Mouse (Mus musculus) embryonic facial prominence, embryonic 13.5 days (tissue): ENCODE data around the gene Tmcc3. TPM values are rescaled to one million over a fixed set of nuclear protein-coding genes. Genes with fewer than 3 reads are reported as not detected.
A peak's percentile ranks its signal among the peaks of the same experiment; 100 is the strongest.

ENCODE experiments used
- ATAC-seq: fragments of 200-750 bp; cut with Nextera tagmentation; 2 replicates; pipeline ENCODE4 v1.8.0; 2017; ENCODE audit warnings: low read depth; ENCODE audit not compliant: insufficient number of reproducible peaks, insufficient read depth, low FRiP score, low TSS enrichment
- H3K27ac ChIP-seq: fragments of 300-500 bp; sonication (generic); 2 replicates; pipeline ENCODE4 v1.5.1; 2015; ENCODE audit warnings: moderate library complexity, mild to moderate bottlenecking, inconsistent platforms
- H3K27me3 ChIP-seq: fragments of 300-500 bp; sonication (generic); 2 replicates; pipeline ENCODE4 v1.6.1; 2015; ENCODE audit warnings: mild to moderate bottlenecking, inconsistent platforms
- H3K36me3 ChIP-seq: fragments of 300-500 bp; sonication (generic); 2 replicates; pipeline ENCODE4 v1.6.1; 2015; ENCODE audit warnings: mild to moderate bottlenecking, inconsistent platforms
- H3K4me1 ChIP-seq: fragments of 300-500 bp; sonication (generic); 2 replicates; pipeline ENCODE4 v1.6.1; 2015; ENCODE audit warnings: inconsistent platforms
- H3K4me2 ChIP-seq: fragments of 300-500 bp; sonication (generic); 2 replicates; pipeline ENCODE4 v1.6.1; 2015; ENCODE audit warnings: moderate library complexity, mild to moderate bottlenecking, inconsistent platforms
- H3K4me3 ChIP-seq: fragments of 300-500 bp; sonication (generic); 2 replicates; pipeline ENCODE4 v1.5.1; 2015; ENCODE audit warnings: mild to moderate bottlenecking, inconsistent platforms
- H3K9ac ChIP-seq: fragments of 300-500 bp; sonication (generic); 2 replicates; pipeline ENCODE4 v1.6.1; 2015; ENCODE audit warnings: mild to moderate bottlenecking, inconsistent platforms
- H3K9me3 ChIP-seq: fragments of 300-500 bp; sonication (generic); 2 replicates; pipeline ENCODE4 v1.6.1; 2016; ENCODE audit warnings: inconsistent platforms
- WGBS: fragments of 180-500 bp; shearing (Covaris S2); methylation state at CpG from one replicate; pipeline ENCODE4 v1.1.7; 2015; ENCODE audit warnings: mixed read lengths; 5-methylcytosine and 5-hydroxymethylcytosine counted together
- polyA plus RNA-seq: library from polyadenylated mRNA; unstranded; fragments of >200 nt; fragmentation: Nextera tagmentation; extraction: Ambion mirVana; gene quantifications from 2 replicates; pipeline ENCODE4 v1.2.1, GENCODE M21; 2015

Tmcc3 gene
- polyA plus RNA-seq, 1 experiment from 2014 or later, result 5.9 TPM

DNA sequence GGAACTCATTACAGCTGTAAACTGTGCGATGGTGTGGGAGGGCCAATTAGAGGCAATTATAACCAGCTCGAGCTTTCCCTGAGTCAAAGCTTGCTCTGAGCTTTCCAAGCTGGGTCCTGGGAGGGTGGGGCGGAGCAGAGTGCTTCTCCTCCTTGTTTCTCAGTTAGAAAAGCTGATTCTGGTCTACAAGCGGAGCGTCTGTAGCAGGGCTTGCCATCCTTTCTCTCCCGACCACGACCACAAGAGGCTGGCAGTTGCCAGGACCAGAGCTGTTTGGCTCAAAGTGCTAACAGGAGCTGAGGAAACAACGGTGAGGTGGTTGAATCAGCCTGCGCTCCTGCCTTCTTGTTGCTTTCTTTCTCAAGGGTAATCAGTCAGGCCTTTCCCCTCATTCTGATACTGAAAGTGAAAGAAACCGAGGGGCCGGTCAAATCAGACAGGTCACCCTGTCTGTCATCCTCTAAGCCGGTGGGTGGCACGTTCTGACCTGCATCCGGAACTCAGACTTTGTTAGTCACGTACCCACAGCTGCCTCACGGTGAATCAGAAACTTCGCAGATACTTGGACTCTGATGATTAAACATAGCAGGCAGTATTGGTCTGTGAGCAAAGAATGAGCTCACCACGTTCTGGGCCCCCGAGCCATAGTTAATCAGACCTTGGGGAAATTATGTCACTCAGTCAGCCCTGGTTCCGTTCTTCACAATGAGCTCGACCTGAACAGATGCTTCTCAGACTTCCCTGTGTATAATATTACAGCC is 233.7 kb downstream of the Tmcc3 start:
- H3K4me3 ChIP-seq, result peak overlapping the region; percentile 30
- 17% methylated on average over 21 of the region's 21 CpGs for WGBS
- no peaks in the 10 kb centered on the region for H3K27me3 ChIP-seq
- no peaks in the 10 kb centered on the region for H3K36me3 ChIP-seq
- peak overlapping the region; percentile 71 for H3K27ac ChIP-seq
- peaks cover 6% of the 10 kb centered on the region; the same call in 1 of the 2 replicates for H3K9me3 ChIP-seq
- ATAC-seq, result 0 out of 2 replicates have a peak, but pooled peaks have one; percentile 32
- peak overlapping the region; percentile 56 for H3K4me2 ChIP-seq
- peaks cover 18% of the 10 kb centered on the region for H3K4me1 ChIP-seq
- H3K9ac ChIP-seq, result peak overlapping the region; percentile 54

- Histone ChIP-seq H3K36me3 (no peaks in the 10 kb centered on the region), H3K4me3 (no peak overlapping the region), H3K4me2 (no peak overlapping the region), H3K27me3 (no peaks in the 10 kb centered on the region), H3K27ac (no peak overlapping the region), H3K9ac (no peak overlapping the region), H3K9me3 (peaks cover 3% of the 10 kb centered on the region; the same call in 1 of the 2 replicates), H3K4me1 (peaks cover 26% of the 10 kb centered on the region)
- no peak for ATAC-seq
- WGBS, result 88% methylated on average over 6 of the region's 6 CpGs
Measured at GRCm38 (mm10) chr10:94546617-94547016, 234.9 kb downstream of the Tmcc3 start.

GRCm38 (mm10) chr10:94549511-94550232 is 237.9 kb downstream of the Tmcc3 start:
- WGBS, result 56% methylated on average over 4 of the region's 4 CpGs

DNA sequence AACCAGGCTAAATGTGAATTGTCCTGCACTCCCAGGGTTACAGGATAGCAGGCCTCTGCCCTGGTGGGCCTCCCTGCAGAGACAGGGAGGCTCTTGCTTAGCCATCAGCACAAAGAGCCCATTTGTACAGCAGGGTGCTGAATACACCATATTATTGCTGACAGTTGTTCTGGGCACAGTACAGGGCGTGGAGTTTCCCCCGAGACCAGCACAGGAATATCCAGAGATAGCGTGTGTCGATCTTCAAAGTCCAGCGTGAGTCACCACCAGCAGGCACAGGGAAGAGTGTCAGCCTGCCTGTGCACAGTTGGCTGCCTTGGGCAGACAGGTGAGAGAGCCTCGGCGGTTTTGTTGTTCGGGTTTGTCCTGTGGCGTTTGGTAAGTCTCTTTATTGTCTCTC is 238.9 kb downstream of the Tmcc3 start:
- Histone ChIP-seq H3K9ac (no peak overlapping the region), H3K4me1 (peaks cover 16% of the 10 kb centered on the region), H3K36me3 (no peaks in the 10 kb centered on the region), H3K27me3 (no peaks in the 10 kb centered on the region), H3K4me3 (no peak overlapping the region), H3K4me2 (no peak overlapping the region), H3K27ac (no peak overlapping the region), H3K9me3 (no peaks in the 10 kb centered on the region)
- 62% methylated on average over 9 of the region's 9 CpGs for whole genome bisulfite sequencing
- no peak for ATAC-seq

More at GRCm38 (mm10) chr10:94549511-94550232, 237.9 kb downstream of the Tmcc3 start:
- H3K9ac ChIP-seq, result no peak overlapping the region
- no peaks in the 10 kb centered on the region for H3K36me3 ChIP-seq
- no peak overlapping the region for H3K27ac ChIP-seq
- H3K27me3 ChIP-seq, result no peaks in the 10 kb centered on the region
- no peaks in the 10 kb centered on the region for H3K9me3 ChIP-seq
- H3K4me3 ChIP-seq, result no peak overlapping the region
- H3K4me1 ChIP-seq, result peaks cover 26% of the 10 kb centered on the region
- H3K4me2 ChIP-seq, result no peak overlapping the region
- ATAC-seq, result no peak

- peaks cover 12% of the 10 kb centered on the region for H3K4me1 ChIP-seq
- no peak overlapping the region for H3K9ac ChIP-seq
- WGBS, result 35% methylated on average over 2 of the region's 2 CpGs
- no peak overlapping the region for H3K4me3 ChIP-seq
- H3K4me2 ChIP-seq, result no peak overlapping the region
- no peak for ATAC-seq
- H3K36me3 ChIP-seq, result no peaks in the 10 kb centered on the region
- H3K9me3 ChIP-seq, result no peaks in the 10 kb centered on the region
- no peak overlapping the region for H3K27ac ChIP-seq
- no peaks in the 10 kb centered on the region for H3K27me3 ChIP-seq
Measured at GRCm38 (mm10) chr10:94551065-94551464, 239.3 kb downstream of the Tmcc3 start.

- Histone ChIP-seq H3K4me1 (peaks cover 9% of the 10 kb centered on the region), H3K9me3 (no peaks in the 10 kb centered on the region), H3K4me2 (no peak overlapping the region), H3K27me3 (no peaks in the 10 kb centered on the region), H3K9ac (no peak overlapping the region), H3K36me3 (no peaks in the 10 kb centered on the region), H3K27ac (no peak overlapping the region), H3K4me3 (no peak overlapping the region)
- WGBS, result 92% methylated on average over 6 of the region's 6 CpGs
- no peak for ATAC-seq
Measured at GRCm38 (mm10) chr10:94551511-94551910, 239.8 kb downstream of the Tmcc3 start.

GRCm38 (mm10) chr10:94551924-94552523 is 240.3 kb downstream of the Tmcc3 start:
- H3K4me3 ChIP-seq, result no peak overlapping the region
- 72% methylated on average over 7 of the region's 7 CpGs for WGBS
- H3K27me3 ChIP-seq, result no peaks in the 10 kb centered on the region
- no peak overlapping the region for H3K4me2 ChIP-seq
- H3K36me3 ChIP-seq, result no peaks in the 10 kb centered on the region
- H3K27ac ChIP-seq, result no peak overlapping the region
- ATAC-seq, result no peak
- no peaks in the 10 kb centered on the region for H3K9me3 ChIP-seq
- H3K9ac ChIP-seq, result no peak overlapping the region
- peaks cover 9% of the 10 kb centered on the region for H3K4me1 ChIP-seq

- no peaks in the 10 kb centered on the region for H3K9me3 ChIP-seq
- H3K9ac ChIP-seq, result no peak overlapping the region
- H3K27ac ChIP-seq, result no peak overlapping the region
- WGBS, result 69% methylated on average over 2 of the region's 2 CpGs
- H3K4me2 ChIP-seq, result no peak overlapping the region
- no peaks in the 10 kb centered on the region for H3K27me3 ChIP-seq
- H3K36me3 ChIP-seq, result no peaks in the 10 kb centered on the region
- peaks cover 9% of the 10 kb centered on the region for H3K4me1 ChIP-seq
- no peak for ATAC-seq
- no peak overlapping the region for H3K4me3 ChIP-seq
Measured at GRCm38 (mm10) chr10:94555394-94555793, 243.6 kb downstream of the Tmcc3 start.

DNA sequence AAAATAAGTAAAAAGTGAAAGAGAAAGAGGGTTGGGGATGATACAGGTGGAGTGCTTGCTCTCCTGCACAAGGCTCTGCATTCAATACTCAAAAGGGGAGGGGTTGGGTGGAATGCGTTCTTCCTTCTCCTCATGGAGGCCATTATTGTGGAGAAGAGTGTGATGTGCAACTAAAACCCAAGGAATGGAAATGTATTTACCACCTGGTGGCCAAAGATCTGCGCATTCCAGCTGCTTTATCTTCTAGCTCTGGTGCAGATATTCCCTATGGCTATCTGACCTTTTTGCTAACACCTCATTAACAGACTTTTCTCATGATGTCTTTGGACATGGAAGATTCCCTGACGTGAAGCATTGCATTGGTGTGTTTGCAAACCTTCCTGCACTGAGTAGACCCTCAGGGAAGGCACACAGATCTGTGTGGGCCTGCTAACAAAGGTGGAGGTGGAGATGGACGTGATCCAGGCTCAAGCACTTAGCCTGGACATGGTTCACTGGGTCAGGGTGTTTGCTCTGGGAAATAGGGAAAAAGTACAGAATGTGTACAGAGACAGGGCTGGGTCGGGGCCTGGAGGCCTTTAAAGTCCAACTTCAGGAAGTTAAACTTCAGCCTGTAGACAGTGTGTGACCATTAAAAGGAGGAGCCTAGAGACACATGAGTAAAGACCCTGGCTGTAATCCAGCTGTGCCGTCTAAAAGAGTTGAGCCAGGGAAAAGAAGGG is 245.8 kb downstream of the Tmcc3 start:
- ATAC-seq, result no peak

DNA sequence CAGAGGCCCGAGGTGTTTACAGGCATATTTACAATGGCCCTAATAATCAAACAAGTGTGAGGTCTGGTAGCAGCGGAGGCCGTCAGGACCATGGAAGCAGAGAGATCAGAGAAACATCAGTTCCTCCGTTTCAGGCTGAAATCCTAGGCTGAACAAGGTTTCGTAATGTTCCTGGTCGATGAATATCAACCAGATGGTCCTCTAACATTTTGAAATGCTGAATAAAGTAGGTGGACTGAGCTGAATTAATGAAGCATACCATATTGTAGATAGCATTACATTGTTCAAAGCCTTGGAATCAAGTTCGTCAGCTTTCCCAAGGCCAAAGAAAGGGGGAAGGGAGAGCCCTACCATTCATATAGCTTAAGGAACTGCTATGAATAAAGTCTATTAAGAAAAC is 247.1 kb downstream of the Tmcc3 start:
- ATAC-seq, result no peak
- Histone ChIP-seq H3K9me3 (no peaks in the 10 kb centered on the region), H3K9ac (no peak overlapping the region), H3K36me3 (no peaks in the 10 kb centered on the region), H3K4me2 (no peak overlapping the region), H3K4me3 (no peak overlapping the region), H3K27ac (no peak overlapping the region), H3K4me1 (no peaks in the 10 kb centered on the region), H3K27me3 (no peaks in the 10 kb centered on the region)
- WGBS, result 71% methylated on average over 7 of the region's 7 CpGs

More for the DNA sequence above, 245.8 kb downstream of the Tmcc3 start:
- 71% methylated on average over 6 of the region's 6 CpGs for WGBS
- Histone ChIP-seq H3K9me3 (no peaks in the 10 kb centered on the region), H3K27me3 (no peaks in the 10 kb centered on the region), H3K9ac (no peak overlapping the region), H3K27ac (no peak overlapping the region), H3K4me3 (no peak overlapping the region), H3K36me3 (no peaks in the 10 kb centered on the region), H3K4me2 (no peak overlapping the region), H3K4me1 (no peaks in the 10 kb centered on the region)

DNA sequence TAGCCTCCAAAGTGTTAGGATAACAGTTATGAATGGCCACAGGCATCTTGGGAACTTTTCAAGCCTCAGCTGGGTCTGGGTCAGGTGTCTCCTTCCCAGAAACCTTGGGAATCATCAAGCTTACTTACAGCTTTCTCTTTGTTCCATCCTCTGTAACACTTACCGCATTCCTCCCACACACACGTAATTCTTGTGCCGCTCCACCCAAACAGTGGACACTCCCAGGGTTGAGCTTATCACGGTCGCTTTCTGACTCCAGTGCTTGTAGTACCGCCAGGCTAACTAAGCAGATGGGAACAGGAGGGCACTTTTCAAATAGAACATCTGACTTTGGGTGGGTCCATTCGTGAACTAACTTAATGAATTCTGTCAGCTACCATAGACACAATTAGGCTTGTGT is 249.6 kb downstream of the Tmcc3 start:
- 74% methylated on average over 7 of the region's 7 CpGs for WGBS
- no peak for ATAC-seq
- Histone ChIP-seq H3K4me3 (no peak overlapping the region), H3K4me2 (no peak overlapping the region), H3K9ac (no peak overlapping the region), H3K4me1 (peaks cover 13% of the 10 kb centered on the region), H3K36me3 (no peaks in the 10 kb centered on the region), H3K27me3 (no peaks in the 10 kb centered on the region), H3K9me3 (no peaks in the 10 kb centered on the region), H3K27ac (no peak overlapping the region)
